Mouse (Mus musculus) gastrocnemius, postnatal 25 days (tissue): ENCODE data around the gene Tyk2. TPM values are rescaled to one million over a fixed set of nuclear protein-coding genes. Genes with fewer than 3 reads are reported as not detected.

Source experiments
- DNase-seq: peaks from one replicate; pipeline ENCODE4 v3.0.0; 2022
- microRNA-seq, 2 experiments: library from miRNA; unstranded; fragments of <30 nt; microRNA quantifications; one replicate each; pipeline ENCODE4 v1.2.0; 2021; ENCODE audit warnings: borderline replicate concordance in 2 of 2
- total RNA-seq, 2 experiments: library from RNA; stranded (reverse); gene quantifications; 1 replicate in 1 of 2; 2 replicates in 1 of 2; pipeline ENCODE4 v1.2.3; 2021

Tyk2 gene
- total RNA-seq, 2 experiments from 2014 or later, result 4.7 to 5.8 TPM

- no peak for DNase-seq
Measured at GRCm38 (mm10) chr9:21062928-21063327, 68.1 kb downstream of the Tyk2 start.

Small RNAs within 50 kb of the gene (microRNA-seq; reads per million reads assigned to microRNA genes)
- 0 to 0.26 reads per million in 2 experiments for gene Mir7082

Other genes starting within 250 kb of the Tyk2 start
- 1 to 10 TPM; 7.4 to 7.7 TPM for gene Ppan, start 243.1 kb downstream of the Tyk2 start, total RNA-seq
- gene Eif3g, start 232.6 kb downstream of the Tyk2 start, total RNA-seq, result 100 to 1,000 TPM in 1 of 2 experiments, 10 to 100 TPM in 1; 90.9 to 101 TPM
- gene Dnmt1, start 171.4 kb downstream of the Tyk2 start, total RNA-seq, result 10 to 100 TPM in 1 of 2 experiments, 1 to 10 TPM in 1; 6.5 to 10.5 TPM
- 1 to 10 TPM; 2.3 to 3.6 TPM for gene S1pr2, start 154.5 kb downstream of the Tyk2 start, total RNA-seq
- 10 to 100 TPM; 61.9 to 62.8 TPM for gene Mrpl4, start 128.5 kb downstream of the Tyk2 start, total RNA-seq
- 1 to 10 TPM; 1.6 to 3.0 TPM for gene Icam1, start 115.3 kb downstream of the Tyk2 start, total RNA-seq
- gene Icam4, start 101.9 kb downstream of the Tyk2 start, total RNA-seq, result 1 to 10 TPM; 1.0 to 1.6 TPM
- not detected for gene Icam5, start 99.2 kb downstream of the Tyk2 start, total RNA-seq
- gene Zglp1, start 64.2 kb downstream of the Tyk2 start, total RNA-seq, result not detected
- gene Gm49373, start 58.1 kb downstream of the Tyk2 start, total RNA-seq, result under 1 TPM in 1 of 2 experiments, not detected in 1; 0.27 TPM
- 10 to 100 TPM; 34.7 to 35.4 TPM for gene Fdx1l, start 57.6 kb downstream of the Tyk2 start, total RNA-seq
- gene Gm38431, start 39.2 kb downstream of the Tyk2 start, total RNA-seq, result under 1 TPM; 0.35 to 0.67 TPM
- gene Raver1, start 39.2 kb downstream of the Tyk2 start, total RNA-seq, result 10 to 100 TPM; 15.2 to 17.0 TPM
- gene Cdc37, start 18.7 kb upstream of the Tyk2 start, total RNA-seq, result 100 to 1,000 TPM; 120 to 126 TPM
- gene Pde4a, start 34.5 kb upstream of the Tyk2 start, total RNA-seq, result 10 to 100 TPM; 44.6 to 46.7 TPM
- gene Keap1, start 108.1 kb upstream of the Tyk2 start, total RNA-seq, result 10 to 100 TPM; 55.0 to 56.3 TPM
- under 1 TPM; 0.13 to 0.16 TPM for gene S1pr5, start 117.2 kb upstream of the Tyk2 start, total RNA-seq
- gene Atg4d, start 134.1 kb upstream of the Tyk2 start, total RNA-seq, result 10 to 100 TPM; 60.5 to 63.9 TPM
- gene Kri1, start 156.7 kb upstream of the Tyk2 start, total RNA-seq, result 1 to 10 TPM; 8.3 to 8.5 TPM
- 1 to 10 TPM; 7.4 to 9.1 TPM for gene Cdkn2d, start 160.2 kb upstream of the Tyk2 start, total RNA-seq
- gene Ap1m2, start 181.1 kb upstream of the Tyk2 start, total RNA-seq, result not detected
- 100 to 1,000 TPM; 117 to 128 TPM for gene Slc44a2, start 189.5 kb upstream of the Tyk2 start, total RNA-seq
- 10 to 100 TPM; 17.9 to 19.2 TPM for gene Ilf3, start 236.6 kb upstream of the Tyk2 start, total RNA-seq